Mouse (Mus musculus): ENCODE data around the gene AB124611.

DNA sequence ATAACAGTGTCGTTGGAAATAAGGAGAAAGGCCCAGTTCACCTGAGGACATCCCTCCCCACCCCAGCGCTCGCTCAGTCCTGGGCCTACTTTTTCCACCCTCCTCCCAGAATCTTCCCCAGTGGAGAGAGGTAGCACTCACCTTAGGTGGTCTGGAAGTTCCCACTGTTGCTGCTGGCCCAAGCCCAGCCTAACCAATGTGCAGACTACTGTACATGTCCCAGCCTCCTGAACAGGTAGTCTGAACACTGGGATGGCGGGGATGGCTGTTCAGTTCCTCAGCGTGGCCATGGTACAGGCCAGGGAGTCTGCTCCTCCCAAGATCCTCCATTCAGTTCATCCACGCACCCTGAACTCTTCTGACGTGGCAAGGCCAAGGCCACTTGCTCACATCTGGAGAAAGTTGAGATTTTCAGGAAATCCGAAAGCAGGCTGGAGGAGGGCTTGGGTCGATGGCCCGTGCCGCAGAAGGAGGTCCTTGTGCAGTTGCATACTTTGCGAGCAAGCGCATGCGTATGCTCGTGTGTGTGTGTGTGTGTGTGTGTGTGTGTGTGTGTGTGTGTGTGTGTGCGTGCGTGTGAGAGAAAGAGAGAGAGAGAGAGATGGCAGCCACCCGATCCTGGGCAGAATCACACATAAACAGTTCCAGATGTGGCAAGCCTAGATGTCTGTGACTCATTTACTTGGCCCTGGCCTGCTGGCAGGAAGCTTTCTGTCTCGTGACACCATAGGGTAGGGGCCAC, 29.5 kb upstream of the AB124611 start:
- TF ChIP-seq CTCF (IDR thresholded peaks at IDR 0.05; ENCODE audit: insufficient read depth, low read depth, low read length) (no peak), POLR2A (IDR thresholded peaks at IDR 0.05; ENCODE audit: insufficient read depth, low read depth, low read length) (no peak)

Data from olfactory bulb, adult 2 months (tissue).